ENCODE assay signal across 9 mouse cellular contexts in genomic region chr15:98789661-98790535, GRCm38 (mm10). TPM values are rescaled to one million over a fixed set of nuclear protein-coding genes. Genes with fewer than 3 reads are reported as not detected.
DNase-seq lines count a peak whose midpoint lies in the region; ATAC-seq and TF ChIP-seq lines count a peak whose summit lies in the region.
"Had no signal": no experiment of that assay in that cellular context is flagged by ENCODE, and none has a peak within 500 bp of the region (broad histone marks: within the 10 kb centered on the region; RNA-seq: fewer than 3 reads in every experiment).

TSS of gene Wnt1 (plus strand) at chr15:98789857.

- no peak within 1 kb of the TSS for H3K4me3 ChIP-seq in layer of hippocampus, adult 2 months
- peak within 1 kb of the TSS; percentile 33 for H3K4me3 ChIP-seq in brown adipose tissue, adult 24 weeks (ENCODE audit: insufficient read depth, low read depth, low read length)
- H3K4me3 ChIP-seq in hindbrain, embryonic 13.5 days = peak within 1 kb of the TSS; percentile 39
- peak within 1 kb of the TSS; percentile 14; the same call in 1 of the 2 replicates for H3K4me3 ChIP-seq in liver, embryonic 13.5 days (replicated peaks)
- H3K4me3 ChIP-seq in neural tube, embryonic 14.5 days (ENCODE audit: low read depth, low read length) = 0 out of 2 replicates have a peak within 1 kb of the TSS, but pooled peaks have one; percentile 16

- H3K36me3 ChIP-seq in hindbrain, embryonic 13.5 days = no peaks in the 10 kb centered on the region
- no peaks in the 10 kb centered on the region for H3K36me3 ChIP-seq in liver, embryonic 13.5 days
- H3K36me3 ChIP-seq in neural tube, embryonic 14.5 days (ENCODE audit: control insufficient read depth, insufficient read depth, low read length) = no peaks in the 10 kb centered on the region

- peaks cover 98% of the 10 kb centered on the region for H3K27me3 ChIP-seq in hindbrain, embryonic 13.5 days
- peaks cover 99% of the 10 kb centered on the region for H3K27me3 ChIP-seq in liver, embryonic 13.5 days
- peaks cover 67% of the 10 kb centered on the region for H3K27me3 ChIP-seq in neural tube, embryonic 14.5 days (ENCODE audit: control insufficient read depth, insufficient read depth, low read length)

- H3K4me1 ChIP-seq in brown adipose tissue, adult 24 weeks (ENCODE audit: control insufficient read depth, insufficient read depth, insufficient read length, low read length) = peaks cover 7% of the 10 kb centered on the region
- peaks cover 40% of the 10 kb centered on the region for H3K4me1 ChIP-seq in hindbrain, embryonic 13.5 days (replicated peaks)
- H3K4me1 ChIP-seq in liver, embryonic 13.5 days (replicated peaks) = peaks cover 18% of the 10 kb centered on the region
- H3K4me1 ChIP-seq in neural tube, embryonic 14.5 days (ENCODE audit: control insufficient read depth, insufficient read depth, low read length) = peaks cover 10% of the 10 kb centered on the region; the same call in 1 of the 2 replicates

- 0 out of 2 replicates have a peak within 1 kb of the TSS, but pooled peaks have one; percentile 43 for H3K9ac ChIP-seq in hindbrain, embryonic 13.5 days
- no peak within 1 kb of the TSS for H3K9ac ChIP-seq in liver, embryonic 13.5 days
- no peak within 1 kb of the TSS for H3K9ac ChIP-seq in neural tube, embryonic 14.5 days (replicated peaks; ENCODE audit: low read depth, low read length)

- H3K9me3 ChIP-seq in hindbrain, embryonic 13.5 days = no peaks in the 10 kb centered on the region
- peaks cover 3% of the 10 kb centered on the region; the same call in 1 of the 2 replicates for H3K9me3 ChIP-seq in liver, embryonic 13.5 days (replicated peaks)
- H3K9me3 ChIP-seq in neural tube, embryonic 14.5 days (ENCODE audit: control insufficient read depth, low read length) = no peaks in the 10 kb centered on the region

- 0 out of 2 replicates have a peak, but pooled peaks have one; percentile 25 for ATAC-seq in hindbrain, embryonic 13.5 days (ENCODE audit: low FRiP score)
- ATAC-seq in liver, embryonic 13.5 days (ENCODE audit: low read depth) = no peak; the same call in 1 of the 2 replicates
- 0 out of 2 replicates have a peak, but pooled peaks have one; percentile 26 for ATAC-seq in neural tube, embryonic 14.5 days (ENCODE audit: low read depth)

- peak within 1 kb of the TSS; percentile 37 for H3K4me2 ChIP-seq in hindbrain, embryonic 13.5 days
- no peak within 1 kb of the TSS for H3K4me2 ChIP-seq in liver, embryonic 13.5 days
- no peak within 1 kb of the TSS for H3K4me2 ChIP-seq in neural tube, embryonic 14.5 days (ENCODE audit: low read depth, low read length)

- 3% methylated on average over 47 of the region's 51 CpGs for WGBS in hindbrain, embryonic 13.5 days
- WGBS in liver, embryonic 13.5 days (ENCODE audit: insufficient replicate concordance) = 5% methylated on average over 51 of the region's 51 CpGs
- 1% methylated on average over 51 of the region's 51 CpGs for WGBS in neural tube, embryonic 14.5 days

- TF ChIP-seq CTCF in layer of hippocampus, adult 2 months (conservative IDR thresholded peaks at IDR 0.05) = peak; percentile 76

- no peak for DNase-seq in layer of hippocampus, adult 2 months (ENCODE audit: low spot score in 2 of 2)
- DNase-seq in layer of hippocampus, postnatal 14 days (ENCODE audit: low spot score in 2 of 2) = no peak
- DNase-seq in liver, embryonic 13.5 days = no peak
- no peak for DNase-seq in frontal cortex, postnatal 36 days (ENCODE audit: low spot score in 2 of 2)
- DNase-seq in cerebellum, adult 11-12 months = no peak

- no peak within 1 kb of the TSS for H3K27ac ChIP-seq in layer of hippocampus, adult 2 months
- H3K27ac ChIP-seq in brown adipose tissue, adult 24 weeks (replicated peaks; ENCODE audit: low read depth, low read length) = no peak within 1 kb of the TSS
- H3K27ac ChIP-seq in hindbrain, embryonic 13.5 days = no peak within 1 kb of the TSS
- H3K27ac ChIP-seq in liver, embryonic 13.5 days = no peak within 1 kb of the TSS
- no peak within 1 kb of the TSS for H3K27ac ChIP-seq in neural tube, embryonic 14.5 days (ENCODE audit: low read depth, low read length)
- H3K27ac ChIP-seq: macrophage had no signal

RNA-seq across cellular contexts. Expression of gene Wnt1, which starts in this region (rescaled TPM):
- not detected for total RNA-seq in layer of hippocampus, adult 2 months (2021)
- total RNA-seq in layer of hippocampus, postnatal 14 days (2021) = not detected
- not detected in 2 replicates for polyA plus RNA-seq in brown adipose tissue, adult 24 weeks (2012; ENCODE audit: insufficient read depth, insufficient read length, missing spikeins)
- polyA plus RNA-seq in hindbrain, embryonic 13.5 days (2015; fragmentation: Nextera tagmentation; extraction: Ambion mirVana) = 3.7 and 4.6 TPM in 2 replicates
- not detected in 2 replicates for polyA plus RNA-seq in liver, embryonic 13.5 days (2015; fragmentation: Nextera tagmentation; extraction: Ambion mirVana)
- polyA plus RNA-seq in neural tube, embryonic 14.5 days (2014; fragmentation: Nextera tagmentation; extraction: Ambion mirVana) = 1.9 and 3.9 TPM in 2 replicates
- polyA plus RNA-seq: macrophage had no signal
